Mouse (Mus musculus) hindbrain, embryonic 11.5 days (tissue): ENCODE results near the gene Caskin1. TPM values are rescaled to one million over a fixed set of nuclear protein-coding genes. Genes with fewer than 3 reads are reported as not detected.

Source experiments
- ATAC-seq: fragments of 200-750 bp; cut with Nextera tagmentation; 2 replicates; pipeline ENCODE4 v1.8.0; 2017; ENCODE audit warnings: mild to moderate bottlenecking, moderate TSS enrichment, moderate library complexity; ENCODE audit not compliant: low FRiP score
- DNase-seq: peaks from one replicate; pipeline ENCODE4 v3.0.0-alpha.2; 2015; ENCODE audit warnings: low spot score
- H3K27ac ChIP-seq: fragments of 300-500 bp; sonication (generic); 2 replicates; pipeline ENCODE4 v1.5.1; 2014; ENCODE audit warnings: mild to moderate bottlenecking, low read depth, low read length
- H3K27me3 ChIP-seq: fragments of 300-500 bp; sonication (generic); 2 replicates; pipeline ENCODE4 v1.6.1; 2014; ENCODE audit warnings: mild to moderate bottlenecking, low read length, moderate library complexity, mixed read lengths; ENCODE audit not compliant: control insufficient read depth, insufficient read depth
- H3K36me3 ChIP-seq: fragments of 300-500 bp; sonication (generic); 2 replicates; pipeline ENCODE4 v1.6.1; 2014; ENCODE audit warnings: mild to moderate bottlenecking, low read length, moderate library complexity, mixed read lengths; ENCODE audit not compliant: control insufficient read depth, insufficient read depth
- H3K4me1 ChIP-seq: fragments of 300-500 bp; sonication (generic); replicated peaks from 2 replicates; pipeline ENCODE4 v1.6.1; 2014; ENCODE audit warnings: low read length, mixed read lengths; ENCODE audit not compliant: control insufficient read depth, insufficient read depth
- H3K4me2 ChIP-seq: fragments of 300-500 bp; sonication (generic); replicated peaks from 2 replicates; pipeline ENCODE4 v1.6.1; 2014; ENCODE audit warnings: mild to moderate bottlenecking, low read depth, low read length
- H3K4me3 ChIP-seq: fragments of 300-500 bp; sonication (generic); 2 replicates; pipeline ENCODE4 v1.5.1; 2014; ENCODE audit warnings: low read depth, low read length
- H3K9ac ChIP-seq: fragments of 300-500 bp; sonication (generic); 2 replicates; pipeline ENCODE4 v1.6.1; 2014; ENCODE audit warnings: low read depth, low read length
- H3K9me3 ChIP-seq: fragments of 300-500 bp; sonication (generic); 2 replicates; pipeline ENCODE4 v1.6.1; 2016; ENCODE audit warnings: low read length; ENCODE audit not compliant: control insufficient read depth
- WGBS: fragments of 180-500 bp; shearing (Covaris S2); extraction: QIAGEN DNeasy Blood & Tissue Kit; methylation state at CpG from one replicate; pipeline ENCODE4 v1.1.7; 2014; 5-methylcytosine and 5-hydroxymethylcytosine counted together
- polyA plus RNA-seq: library from polyadenylated mRNA; unstranded; fragments of >200 nt; fragmentation: Nextera tagmentation; extraction: Ambion mirVana; gene quantifications from 2 replicates; pipeline ENCODE4 v1.2.1, GENCODE M21; 2014

The Caskin1 gene
- polyA plus RNA-seq, 1 experiment from 2014 or later = 9.2 TPM

- H3K36me3 ChIP-seq = no peaks in the 10 kb centered on the region
- no peaks in the 10 kb centered on the region for H3K27me3 ChIP-seq
- no peak for DNase-seq
- no peak overlapping the region for H3K9ac ChIP-seq
- 91% methylated on average over 7 of the region's 7 CpGs for WGBS
- H3K27ac ChIP-seq = no peak overlapping the region
- no peak overlapping the region for H3K4me2 ChIP-seq
- no peak overlapping the region for H3K4me3 ChIP-seq
- H3K9me3 ChIP-seq = no peaks in the 10 kb centered on the region
- peaks cover 10% of the 10 kb centered on the region; the same call in 1 of the 2 replicates for H3K4me1 ChIP-seq
- ATAC-seq = no peak
Observed at GRCm38 (mm10) chr17:24557091-24557490, 68.7 kb downstream of the Caskin1 start.

Other genes with a start within 250 kb of the Caskin1 start
- gene Ccnf, start 237.1 kb upstream of the Caskin1 start, polyA plus RNA-seq = 63.6 and 71.7 TPM in 2 replicates
- gene Abca17, start 137.5 kb upstream of the Caskin1 start, polyA plus RNA-seq = not detected in 2 replicates
- 11.8 and 14.1 TPM in 2 replicates for gene Abca3, start 136.7 kb upstream of the Caskin1 start, polyA plus RNA-seq
- gene Rnps1, start 74.0 kb upstream of the Caskin1 start, polyA plus RNA-seq = 360 and 364 TPM in 2 replicates
- 63.9 and 69.8 TPM in 2 replicates for gene Eci1, start 62.0 kb upstream of the Caskin1 start, polyA plus RNA-seq
- gene Dnase1l2, start 45.5 kb upstream of the Caskin1 start, polyA plus RNA-seq = 2.6 and 3.2 TPM in 2 replicates
- 17.5 and 19.9 TPM in 2 replicates for gene E4f1, start 18.3 kb upstream of the Caskin1 start, polyA plus RNA-seq
- gene Pgp, start 18.2 kb upstream of the Caskin1 start, polyA plus RNA-seq = 60.1 and 64.6 TPM in 2 replicates
- 0.86 and 1.8 TPM in 2 replicates for gene Bricd5, start 14.7 kb upstream of the Caskin1 start, polyA plus RNA-seq
- gene Mlst8, start 9.5 kb upstream of the Caskin1 start, polyA plus RNA-seq = 27.8 and 37.7 TPM in 2 replicates
- 65.8 and 71.1 TPM in 2 replicates for gene Traf7, start 39.3 kb downstream of the Caskin1 start, polyA plus RNA-seq
- gene Rab26, start 45.6 kb downstream of the Caskin1 start, polyA plus RNA-seq = 1.8 and 2.8 TPM in 2 replicates
- 16.0 and 22.2 TPM in 2 replicates for gene Pkd1, start 61.2 kb downstream of the Caskin1 start, polyA plus RNA-seq
- gene Tsc2, start 144.0 kb downstream of the Caskin1 start, polyA plus RNA-seq = 46.5 and 53.6 TPM in 2 replicates
- gene Nthl1, start 144.1 kb downstream of the Caskin1 start, polyA plus RNA-seq = 12.0 and 16.2 TPM in 2 replicates
- 36.0 and 36.3 TPM in 2 replicates for gene Slc9a3r2, start 161.7 kb downstream of the Caskin1 start, polyA plus RNA-seq
- gene Npw, start 169.9 kb downstream of the Caskin1 start, polyA plus RNA-seq = not detected in 2 replicates
- 24.7 and 24.8 TPM in 2 replicates for gene Zfp598, start 181.1 kb downstream of the Caskin1 start, polyA plus RNA-seq
- gene Syngr3, start 201.4 kb downstream of the Caskin1 start, polyA plus RNA-seq = 11.9 and 12.1 TPM in 2 replicates
- 44.3 and 47.5 TPM in 2 replicates for gene Gfer, start 207.6 kb downstream of the Caskin1 start, polyA plus RNA-seq
- gene Noxo1, start 207.6 kb downstream of the Caskin1 start, polyA plus RNA-seq = 1.5 and 1.7 TPM in 2 replicates
- gene Tbl3, start 219.1 kb downstream of the Caskin1 start, polyA plus RNA-seq = 83.7 and 101 TPM in 2 replicates
- not detected in 2 replicates for gene Rnf151, start 229.5 kb downstream of the Caskin1 start, polyA plus RNA-seq
- gene Rps2, start 229.5 kb downstream of the Caskin1 start, polyA plus RNA-seq = 1,264 and 1,299 TPM in 2 replicates
- 198 and 223 TPM in 2 replicates for gene Ndufb10, start 235.9 kb downstream of the Caskin1 start, polyA plus RNA-seq
- 0.11 TPM in 1 of 2 replicates, not detected in the other for gene Rpl3l, start 239.2 kb downstream of the Caskin1 start, polyA plus RNA-seq
- 21.1 and 22.8 TPM in 2 replicates for gene Msrb1, start 248.0 kb downstream of the Caskin1 start, polyA plus RNA-seq